Mouse (Mus musculus) midbrain, embryonic 16.5 days (tissue): ENCODE measurements around the gene Btd. TPM values are rescaled to one million over a fixed set of nuclear protein-coding genes. Genes with fewer than 3 reads are reported as not detected.

ENCODE experiments used
- ATAC-seq: fragments of 200-750 bp; cut with Nextera tagmentation; 2 replicates; pipeline ENCODE4 v1.8.0; 2017; ENCODE audit warnings: moderate TSS enrichment
- H3K27ac ChIP-seq: fragments of 300-500 bp; sonication (generic); 2 replicates; pipeline ENCODE4 v1.5.1; 2014; ENCODE audit warnings: mild to moderate bottlenecking, low read length, mixed read lengths
- H3K27me3 ChIP-seq: fragments of 300-500 bp; sonication (generic); 2 replicates; pipeline ENCODE4 v1.6.1; 2014; ENCODE audit warnings: low read depth, low read length, mixed read lengths; ENCODE audit not compliant: control insufficient read depth, insufficient read depth
- H3K36me3 ChIP-seq: fragments of 300-500 bp; sonication (generic); 2 replicates; pipeline ENCODE4 v1.6.1; 2014; ENCODE audit warnings: mild to moderate bottlenecking, low read length, moderate library complexity, mixed read lengths; ENCODE audit not compliant: control insufficient read depth, insufficient read depth
- H3K4me1 ChIP-seq: fragments of 300-500 bp; sonication (generic); 2 replicates; pipeline ENCODE4 v1.6.1; 2014; ENCODE audit warnings: mild to moderate bottlenecking, low read length, mixed read lengths; ENCODE audit not compliant: control insufficient read depth, insufficient read depth
- H3K4me2 ChIP-seq: fragments of 300-500 bp; sonication (generic); 2 replicates; pipeline ENCODE4 v1.6.1; 2014; ENCODE audit warnings: mild to moderate bottlenecking, low read length, mixed read lengths
- H3K4me3 ChIP-seq: fragments of 300-500 bp; sonication (generic); 2 replicates; pipeline ENCODE4 v1.5.1; 2014; ENCODE audit warnings: low read depth, mild to moderate bottlenecking, low read length, moderate library complexity, mixed read lengths
- H3K9ac ChIP-seq: fragments of 300-500 bp; sonication (generic); 2 replicates; pipeline ENCODE4 v1.6.1; 2014; ENCODE audit warnings: low read depth, low read length, mixed read lengths
- H3K9me3 ChIP-seq: fragments of 300-500 bp; sonication (generic); replicated peaks from 2 replicates; pipeline ENCODE4 v1.6.1; 2014; ENCODE audit warnings: mild to moderate bottlenecking, low read length, mixed read lengths; ENCODE audit not compliant: control insufficient read depth, poor library complexity, severe bottlenecking
- WGBS: fragments of 180-500 bp; shearing (Covaris S2); extraction: QIAGEN DNeasy Blood & Tissue Kit; methylation state at CpG from one replicate; pipeline ENCODE4 v1.1.7; 2014; 5-methylcytosine and 5-hydroxymethylcytosine counted together
- polyA plus RNA-seq: library from polyadenylated mRNA; unstranded; fragments of >200 nt; fragmentation: Nextera tagmentation; extraction: Ambion mirVana; gene quantifications from 2 replicates; pipeline ENCODE4 v1.2.1, GENCODE M21; 2015

The Btd gene
- polyA plus RNA-seq, 1 experiment from 2014 or later: 17.2 TPM

DNA sequence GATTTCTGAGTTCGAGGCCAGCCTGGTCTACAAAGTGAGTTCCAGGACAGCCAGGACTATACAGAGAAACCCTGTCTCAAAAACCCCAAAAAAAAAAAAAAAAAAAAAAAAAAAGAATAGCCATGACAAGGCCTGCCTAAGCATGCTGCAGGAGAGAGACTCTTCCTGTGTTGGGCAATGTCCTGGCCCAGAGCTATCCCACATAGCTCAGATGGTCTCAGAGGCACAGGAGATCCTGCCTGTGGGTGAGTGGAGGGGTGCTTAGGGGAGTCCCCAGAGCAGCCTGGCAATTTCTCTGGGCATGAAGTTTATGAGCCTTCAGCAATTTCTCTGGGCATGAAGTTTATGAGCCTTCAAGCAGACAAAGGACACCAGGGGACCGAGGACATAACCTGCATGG is 42.8 kb downstream of the Btd start:
- Histone ChIP-seq H3K9ac (no peak overlapping the region), H3K4me2 (no peak overlapping the region), H3K36me3 (no peaks in the 10 kb centered on the region), H3K9me3 (no peaks in the 10 kb centered on the region), H3K27ac (no peak overlapping the region), H3K4me3 (no peak overlapping the region), H3K27me3 (no peaks in the 10 kb centered on the region), H3K4me1 (no peaks in the 10 kb centered on the region)
- 91% methylated on average over 2 of the region's 2 CpGs for WGBS
- no peak for ATAC-seq

- Histone ChIP-seq H3K9me3 (no peaks in the 10 kb centered on the region), H3K27me3 (no peaks in the 10 kb centered on the region), H3K27ac (no peak overlapping the region), H3K36me3 (no peaks in the 10 kb centered on the region), H3K4me3 (no peak overlapping the region), H3K4me2 (no peak overlapping the region), H3K4me1 (no peaks in the 10 kb centered on the region), H3K9ac (no peak overlapping the region)
- ATAC-seq: no peak
- 84% methylated on average over 7 of the region's 7 CpGs for WGBS
Observed at GRCm38 (mm10) chr14:31684343-31685040, 43.7 kb downstream of the Btd start.

DNA sequence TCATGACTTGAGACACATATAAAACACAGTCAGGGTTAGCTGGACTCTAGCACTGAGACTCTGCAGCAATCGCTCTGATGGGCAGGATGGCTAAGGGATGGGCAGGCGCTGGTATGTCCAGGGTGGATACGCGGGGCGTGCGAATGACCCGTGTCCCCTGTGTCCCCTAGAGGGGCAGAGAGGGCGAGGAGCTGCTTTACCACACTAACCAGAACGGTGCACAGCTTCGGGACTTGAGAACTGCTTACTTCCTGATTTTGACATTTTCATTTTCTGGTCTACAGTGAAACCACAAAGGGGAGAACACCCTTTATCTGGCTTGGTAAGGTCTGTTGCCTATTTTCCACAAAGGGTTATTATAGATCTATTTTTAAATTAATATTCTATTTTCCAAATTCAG is 44.9 kb downstream of the Btd start:
- Histone ChIP-seq H3K4me2 (no peak overlapping the region), H3K27ac (no peak overlapping the region), H3K4me3 (no peak overlapping the region), H3K4me1 (no peaks in the 10 kb centered on the region), H3K36me3 (no peaks in the 10 kb centered on the region), H3K9ac (no peak overlapping the region), H3K9me3 (no peaks in the 10 kb centered on the region), H3K27me3 (no peaks in the 10 kb centered on the region)
- ATAC-seq: no peak
- 91% methylated on average over 10 of the region's 10 CpGs for WGBS

GRCm38 (mm10) chr14:31686231-31686630 is 45.4 kb downstream of the Btd start:
- Histone ChIP-seq H3K9ac (no peak overlapping the region), H3K9me3 (no peaks in the 10 kb centered on the region), H3K4me1 (no peaks in the 10 kb centered on the region), H3K4me2 (no peak overlapping the region), H3K27me3 (no peaks in the 10 kb centered on the region), H3K4me3 (no peak overlapping the region), H3K36me3 (no peaks in the 10 kb centered on the region), H3K27ac (no peak overlapping the region)
- WGBS: 88% methylated on average over 1 of the region's 1 CpGs
- ATAC-seq: no peak

DNA sequence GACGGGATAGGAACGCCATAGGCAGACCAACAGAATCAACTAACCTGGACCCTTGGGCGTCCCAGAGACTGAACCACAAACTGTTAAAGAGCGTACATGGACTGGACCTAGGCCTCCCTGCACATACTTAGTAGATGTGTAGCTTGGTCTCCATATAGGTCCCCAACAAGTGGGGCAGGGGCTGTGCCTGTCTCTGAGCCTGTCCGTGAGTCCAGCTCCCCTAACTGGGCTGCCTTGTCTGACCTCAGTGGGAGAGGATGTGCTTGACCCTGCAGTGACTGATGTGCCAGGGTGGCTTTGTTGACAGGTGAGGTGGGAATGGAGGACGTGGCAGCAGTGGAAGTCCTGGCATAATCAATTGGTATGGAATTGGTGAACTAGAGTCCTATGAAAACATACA is 51.7 kb downstream of the Btd start:
- H3K4me2 ChIP-seq: no peak overlapping the region

GRCm38 (mm10) chr14:31696206-31696984 is 55.6 kb downstream of the Btd start:
- H3K4me3 ChIP-seq: no peak overlapping the region
- H3K4me2 ChIP-seq: no peak overlapping the region
- H3K27ac ChIP-seq: no peak overlapping the region
- 89% methylated on average over 9 of the region's 9 CpGs for WGBS
- H3K36me3 ChIP-seq: peaks cover 17% of the 10 kb centered on the region
- no peaks in the 10 kb centered on the region for H3K27me3 ChIP-seq
- H3K4me1 ChIP-seq: no peaks in the 10 kb centered on the region
- no peak overlapping the region for H3K9ac ChIP-seq
- H3K9me3 ChIP-seq: no peaks in the 10 kb centered on the region
- ATAC-seq: no peak

More for the DNA sequence above, 51.7 kb downstream of the Btd start:
- no peak overlapping the region for H3K27ac ChIP-seq
- no peak overlapping the region for H3K4me3 ChIP-seq
- no peak overlapping the region for H3K9ac ChIP-seq
- H3K9me3 ChIP-seq: no peaks in the 10 kb centered on the region
- H3K36me3 ChIP-seq: peaks cover 6% of the 10 kb centered on the region; the same call in 1 of the 2 replicates
- no peak for ATAC-seq
- no peaks in the 10 kb centered on the region for H3K4me1 ChIP-seq
- no peaks in the 10 kb centered on the region for H3K27me3 ChIP-seq
- 94% methylated on average over 6 of the region's 6 CpGs for WGBS

GRCm38 (mm10) chr14:31696985-31697303 is 56.1 kb downstream of the Btd start:
- Histone ChIP-seq H3K4me2 (no peak overlapping the region), H3K27ac (no peak overlapping the region), H3K9me3 (no peaks in the 10 kb centered on the region), H3K9ac (no peak overlapping the region), H3K27me3 (no peaks in the 10 kb centered on the region), H3K4me1 (no peaks in the 10 kb centered on the region), H3K36me3 (peaks cover 22% of the 10 kb centered on the region), H3K4me3 (no peak overlapping the region)
- 91% methylated on average over 3 of the region's 3 CpGs for WGBS
- ATAC-seq: no peak

GRCm38 (mm10) chr14:31697346-31697745 is 56.5 kb downstream of the Btd start:
- H3K36me3 ChIP-seq: peaks cover 24% of the 10 kb centered on the region
- no peaks in the 10 kb centered on the region for H3K27me3 ChIP-seq
- H3K9ac ChIP-seq: no peak overlapping the region
- 91% methylated on average over 3 of the region's 3 CpGs for WGBS
- H3K4me2 ChIP-seq: no peak overlapping the region
- ATAC-seq: no peak
- no peaks in the 10 kb centered on the region for H3K9me3 ChIP-seq
- H3K4me3 ChIP-seq: no peak overlapping the region
- no peak overlapping the region for H3K27ac ChIP-seq
- no peaks in the 10 kb centered on the region for H3K4me1 ChIP-seq

- no peaks in the 10 kb centered on the region for H3K27me3 ChIP-seq
- H3K36me3 ChIP-seq: peaks cover 24% of the 10 kb centered on the region
- H3K9ac ChIP-seq: no peak overlapping the region
- no peak overlapping the region for H3K27ac ChIP-seq
- H3K9me3 ChIP-seq: no peaks in the 10 kb centered on the region
- WGBS: 90% methylated on average over 4 of the region's 4 CpGs
- no peak overlapping the region for H3K4me2 ChIP-seq
- ATAC-seq: no peak
- no peaks in the 10 kb centered on the region for H3K4me1 ChIP-seq
- H3K4me3 ChIP-seq: no peak overlapping the region
Observed at GRCm38 (mm10) chr14:31697755-31698154, 56.9 kb downstream of the Btd start.
